Comparison of ENCODE assay signal across 14 mouse cellular contexts in genomic region chr5:118769143-118769542, GRCm38 (mm10).
DNase-seq lines count a peak whose midpoint lies in the region; ATAC-seq lines count a peak whose summit lies in the region.
"Had no signal": no experiment of that assay in that cellular context is flagged by ENCODE, and none has a peak within 500 bp of the region (broad histone marks: within the 10 kb centered on the region; RNA-seq: fewer than 3 reads in every experiment).

No protein-coding gene starts in this region.

- no peak for DNase-seq in midbrain, embryonic 11.5 days (ENCODE audit: low spot score, missing footprints)
- DNase-seq in hindbrain, embryonic 14.5 days (ENCODE audit: low spot score), result no peak
- DNase-seq in retina, embryonic 14.5 days (ENCODE audit: low spot score), result peak; percentile 88
- no peak for DNase-seq in cerebellum, adult 9-11 months
- no peak for DNase-seq in cerebellum, adult 9-10 months
- no peak for DNase-seq in c-Kit-positive CD71-positive TER-119-positive erythroid progenitor cells, embryonic 14.5 days (ENCODE audit: low spot score)
- DNase-seq: adrenal gland, postnatal 25 days; heart, adult 2 months; kidney, adult 11 months had no signal

- H3K27me3 ChIP-seq in midbrain, embryonic 11.5 days (ENCODE audit: control insufficient read depth, insufficient read depth, low read length), result no peaks in the 10 kb centered on the region
- H3K27me3 ChIP-seq in midbrain, embryonic 16.5 days (ENCODE audit: control insufficient read depth, insufficient read depth, low read depth, low read length), result peaks cover 3% of the 10 kb centered on the region; the same call in 1 of the 2 replicates
- peaks cover 13% of the 10 kb centered on the region for H3K27me3 ChIP-seq in forebrain, embryonic 12.5 days
- H3K27me3 ChIP-seq in hindbrain, embryonic 14.5 days (ENCODE audit: control insufficient read depth, insufficient read depth, low read length), result no peaks in the 10 kb centered on the region

- no peaks in the 10 kb centered on the region for H3K9me3 ChIP-seq in midbrain, embryonic 11.5 days (ENCODE audit: control insufficient read depth, low read length)
- H3K9me3 ChIP-seq in midbrain, embryonic 16.5 days (replicated peaks; ENCODE audit: control insufficient read depth, low read length, poor library complexity, severe bottlenecking), result no peaks in the 10 kb centered on the region
- H3K9me3 ChIP-seq in forebrain, embryonic 12.5 days, result no peaks in the 10 kb centered on the region
- H3K9me3 ChIP-seq in hindbrain, embryonic 14.5 days (ENCODE audit: control insufficient read depth, low read length), result no peaks in the 10 kb centered on the region
- H3K9me3 ChIP-seq: embryonic facial prominence, embryonic 15.5 days; liver, embryonic 12.5 days had no signal

- no peaks in the 10 kb centered on the region for H3K4me1 ChIP-seq in midbrain, embryonic 11.5 days (ENCODE audit: control insufficient read depth, insufficient read depth, low read length)
- no peaks in the 10 kb centered on the region for H3K4me1 ChIP-seq in midbrain, embryonic 16.5 days (ENCODE audit: control insufficient read depth, insufficient read depth, low read length)
- H3K4me1 ChIP-seq in forebrain, embryonic 12.5 days, result peaks cover 10% of the 10 kb centered on the region
- H3K4me1 ChIP-seq in hindbrain, embryonic 14.5 days (replicated peaks; ENCODE audit: control insufficient read depth, insufficient read depth, low read length), result no peaks in the 10 kb centered on the region
- H3K4me1 ChIP-seq: embryonic facial prominence, embryonic 15.5 days; liver, embryonic 12.5 days had no signal

- H3K9ac ChIP-seq in midbrain, embryonic 11.5 days (ENCODE audit: low read length), result no peak overlapping the region
- no peak overlapping the region for H3K9ac ChIP-seq in midbrain, embryonic 16.5 days (ENCODE audit: low read depth, low read length)
- H3K9ac ChIP-seq in forebrain, embryonic 12.5 days, result no peak overlapping the region
- H3K9ac ChIP-seq in hindbrain, embryonic 14.5 days, result no peak overlapping the region
- H3K9ac ChIP-seq: embryonic facial prominence, embryonic 15.5 days; liver, embryonic 12.5 days had no signal

- WGBS in midbrain, embryonic 11.5 days, result 63% methylated on average over 6 of the region's 6 CpGs
- WGBS in midbrain, embryonic 16.5 days, result 41% methylated on average over 6 of the region's 6 CpGs
- 10% methylated on average over 6 of the region's 6 CpGs for WGBS in forebrain, embryonic 12.5 days
- 25% methylated on average over 6 of the region's 6 CpGs for WGBS in hindbrain, embryonic 14.5 days

- no peak overlapping the region for H3K4me2 ChIP-seq in midbrain, embryonic 11.5 days
- no peak overlapping the region for H3K4me2 ChIP-seq in midbrain, embryonic 16.5 days (ENCODE audit: low read length)
- H3K4me2 ChIP-seq in forebrain, embryonic 12.5 days, result no peak overlapping the region
- no peak overlapping the region for H3K4me2 ChIP-seq in hindbrain, embryonic 14.5 days (replicated peaks)
- H3K4me2 ChIP-seq: embryonic facial prominence, embryonic 15.5 days; liver, embryonic 12.5 days had no signal

- no peak overlapping the region for H3K27ac ChIP-seq in midbrain, embryonic 11.5 days (ENCODE audit: low read depth, low read length)
- no peak overlapping the region for H3K27ac ChIP-seq in midbrain, embryonic 16.5 days (ENCODE audit: low read length)
- H3K27ac ChIP-seq in forebrain, embryonic 12.5 days, result peak overlapping the region; percentile 70
- H3K27ac ChIP-seq in hindbrain, embryonic 14.5 days, result 0 out of 2 replicates have a peak overlapping the region, but pooled peaks have one; percentile 21
- H3K27ac ChIP-seq: embryonic facial prominence, embryonic 15.5 days; heart, adult 2 months; left cerebral cortex, adult 2 months; liver, embryonic 12.5 days had no signal

- ATAC-seq in midbrain, embryonic 11.5 days (ENCODE audit: low FRiP score), result peak; percentile 46; the same call in 1 of the 2 replicates
- ATAC-seq in midbrain, embryonic 16.5 days, result no peak
- ATAC-seq in forebrain, embryonic 12.5 days (ENCODE audit: low FRiP score), result peak; percentile 90
- ATAC-seq in hindbrain, embryonic 14.5 days (ENCODE audit: low FRiP score), result no peak; the same call in 1 of the 2 replicates
- ATAC-seq: liver, embryonic 12.5 days had no signal

- H3K36me3 ChIP-seq in midbrain, embryonic 11.5 days (ENCODE audit: control insufficient read depth, insufficient read depth, low read length), result no peaks in the 10 kb centered on the region
- H3K36me3 ChIP-seq in midbrain, embryonic 16.5 days (ENCODE audit: control insufficient read depth, insufficient read depth, low read length), result no peaks in the 10 kb centered on the region; the same call in none of the 2 replicates
- no peaks in the 10 kb centered on the region for H3K36me3 ChIP-seq in forebrain, embryonic 12.5 days (replicated peaks)
- peaks cover 6% of the 10 kb centered on the region; the same call in 1 of the 2 replicates for H3K36me3 ChIP-seq in hindbrain, embryonic 14.5 days (replicated peaks; ENCODE audit: control insufficient read depth, insufficient read depth)

- no peak overlapping the region for H3K4me3 ChIP-seq in midbrain, embryonic 11.5 days (ENCODE audit: low read depth, low read length)
- H3K4me3 ChIP-seq in midbrain, embryonic 16.5 days (ENCODE audit: low read depth, low read length), result no peak overlapping the region
- H3K4me3 ChIP-seq in forebrain, embryonic 12.5 days (replicated peaks), result no peak overlapping the region
- no peak overlapping the region for H3K4me3 ChIP-seq in hindbrain, embryonic 14.5 days (replicated peaks; ENCODE audit: low read length)
- H3K4me3 ChIP-seq: embryonic facial prominence, embryonic 15.5 days; heart, adult 2 months; left cerebral cortex, adult 2 months; liver, embryonic 12.5 days had no signal

Comparison
In these comparisons a context has a peak if more than half of its experiments do, and no peak if none do; other contexts are left out.
1. ATAC-seq: peak in midbrain, embryonic 11.5 days (single experiment) and forebrain, embryonic 12.5 days (single experiment); none in midbrain, embryonic 16.5 days (single experiment) and hindbrain, embryonic 14.5 days (single experiment).
2. H3K27ac ChIP-seq: peak in forebrain, embryonic 12.5 days (single experiment) and hindbrain, embryonic 14.5 days (single experiment); none in midbrain, embryonic 11.5 days (single experiment) and midbrain, embryonic 16.5 days (single experiment).